Mouse (Mus musculus): ENCODE results near the gene Vmn1r72.
"Not testable (repeated sequence)": the region's sequence is repeated elsewhere in the genome, so short reads cannot be mapped to it uniquely, and the experiment has no call there.

Gene Vmn1r72

GRCm38 (mm10) chr7:11680047-11680446 lies at the start of gene Vmn1r72:
Gene Vmn1r72 (minus strand): TSS chr7:11680147.
- DNase-seq (ENCODE audit: low spot score in 2 of 2): not testable (repeated sequence)

GRCm38 (mm10) chr7:11617082-11617481 lies 62.9 kb downstream of the Vmn1r72 start:
- not testable (repeated sequence) for DNase-seq (ENCODE audit: low spot score in 2 of 2)
